Mouse (Mus musculus) myocyte (in vitro differentiated cells): ENCODE measurements around the gene Mpzl1. TPM values are rescaled to one million over a fixed set of nuclear protein-coding genes. Genes with fewer than 3 reads are reported as not detected.

Experiments used
- H3K27me3 ChIP-seq: one replicate; pipeline ENCODE4 v1.6.1; 2011; ENCODE audit not compliant: control insufficient read depth, insufficient read depth, insufficient read length
- H3K36me3 ChIP-seq: one replicate; pipeline ENCODE4 v1.6.1; 2011; ENCODE audit not compliant: control insufficient read depth, insufficient read depth
- H3K4me2 ChIP-seq: one replicate; pipeline ENCODE4 v1.6.1; 2011; ENCODE audit warnings: low read depth, control low read depth
- H3K4me3 ChIP-seq: one replicate; pipeline ENCODE4 v1.5.1; 2011; ENCODE audit warnings: mild to moderate bottlenecking, control low read depth, moderate library complexity
- H3K79me2 ChIP-seq: one replicate; pipeline ENCODE4 v1.6.1; 2011; ENCODE audit not compliant: control insufficient read depth, insufficient read depth
- H3ac ChIP-seq: one replicate; pipeline ENCODE4 v1.6.1; 2011; ENCODE audit not compliant: control insufficient read depth, insufficient read length
- CEBPB ChIP-seq: IDR thresholded peaks from 2 replicates; pipeline ENCODE4 v1.6.1; 2011; ENCODE audit warnings: mild to moderate bottlenecking, moderate library complexity; ENCODE audit not compliant: poor library complexity, insufficient read depth, severe bottlenecking
- E2F4 ChIP-seq: IDR thresholded peaks from one replicate; pipeline ENCODE4 v1.6.1; 2011; ENCODE audit warnings: mild to moderate bottlenecking, control low read depth, moderate library complexity; ENCODE audit not compliant: insufficient read depth
- MAX ChIP-seq: IDR thresholded peaks from one replicate; pipeline ENCODE4 v1.6.1; 2011; ENCODE audit warnings: low read depth, mild to moderate bottlenecking, control low read depth
- MYOD1 ChIP-seq, 3 experiments: IDR thresholded peaks; one replicate each; pipeline ENCODE4 v1.6.1; 2011; ENCODE audit warnings: control low read depth in 2 of 3, low read depth in 2 of 3, mild to moderate bottlenecking in 2 of 3, moderate library complexity in 1 of 3; ENCODE audit not compliant: insufficient read length in 2 of 3, control insufficient read depth in 1 of 3
- MYOG ChIP-seq, 3 experiments: IDR thresholded peaks; one replicate each; pipeline ENCODE4 v1.6.1; 2011; ENCODE audit warnings: control low read depth in 2 of 3, low read depth in 2 of 3, mild to moderate bottlenecking in 2 of 3; ENCODE audit not compliant: insufficient read length in 2 of 3, control insufficient read depth in 1 of 3, insufficient read depth in 1 of 3
- POLR2A ChIP-seq: IDR thresholded peaks from one replicate; pipeline ENCODE4 v1.6.1; 2011; ENCODE audit warnings: low read depth, mild to moderate bottlenecking, control low read depth, moderate library complexity; ENCODE audit not compliant: insufficient read length
- POLR2AphosphoS2 ChIP-seq: IDR thresholded peaks from one replicate; pipeline ENCODE4 v1.6.1; 2011; ENCODE audit warnings: low read depth, control low read depth; ENCODE audit not compliant: insufficient read length
- REST ChIP-seq: IDR thresholded peaks from one replicate; pipeline ENCODE4 v1.6.1; 2011; ENCODE audit warnings: mild to moderate bottlenecking, control low read depth, moderate library complexity; ENCODE audit not compliant: insufficient read depth, insufficient read length
- SRF ChIP-seq: IDR thresholded peaks from one replicate; pipeline ENCODE4 v1.6.1; 2011; ENCODE audit warnings: low read depth; ENCODE audit not compliant: control insufficient read depth, insufficient read length
- TCF12 ChIP-seq: IDR thresholded peaks from one replicate; pipeline ENCODE4 v1.6.1; 2011; ENCODE audit warnings: mild to moderate bottlenecking, control low read depth; ENCODE audit not compliant: poor library complexity, insufficient read depth, severe bottlenecking
- TCF3 ChIP-seq: IDR thresholded peaks from one replicate; pipeline ENCODE4 v1.6.1; 2011; ENCODE audit warnings: low read depth, control low read depth; ENCODE audit not compliant: insufficient read length
- USF1 ChIP-seq: IDR thresholded peaks from one replicate; pipeline ENCODE4 v1.6.1; 2011; ENCODE audit warnings: low read depth, mild to moderate bottlenecking, control low read depth, moderate library complexity
- polyA plus RNA-seq: library from polyadenylated mRNA; unstranded; fragments of >200 nt; fragmentation: generic; extraction: Trizol; gene quantifications from one replicate; pipeline ENCODE4 v1.2.1, GENCODE M21; 2012; ENCODE audit warnings: missing spikeins

Gene Mpzl1
- polyA plus RNA-seq, 1 experiment: 11.8 TPM

DNA sequence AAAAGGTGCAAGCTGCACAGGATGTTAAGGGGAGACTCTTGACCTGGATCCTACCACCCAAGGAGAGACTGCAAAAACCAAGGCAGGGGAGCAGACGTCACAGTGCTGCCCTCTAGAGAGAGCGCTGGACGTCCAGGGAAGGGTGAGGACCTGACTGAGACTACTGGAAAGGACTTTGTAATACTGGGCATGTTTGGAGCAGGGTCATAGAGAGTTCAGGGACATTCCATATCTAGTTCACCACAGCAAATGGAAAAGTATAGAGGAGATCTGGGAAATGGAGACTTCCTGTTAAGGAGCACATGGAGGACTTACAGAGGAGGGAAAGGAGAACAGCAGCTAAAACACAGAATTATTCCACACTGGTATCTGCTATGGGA lies 45.3 kb upstream of the Mpzl1 start:
- H3K4me3 ChIP-seq: no peak overlapping the region
- H3K79me2 ChIP-seq: no peaks in the 10 kb centered on the region
- no peak for TF ChIP-seq MAX
- TF ChIP-seq MYOD1 (IDR thresholded peaks at IDR 0.05; ENCODE audit: control insufficient read depth in 1 of 3, insufficient read length in 2 of 3, low read depth in 2 of 3): no peak
- H3ac ChIP-seq: no peak overlapping the region
- no peak overlapping the region for H3K4me2 ChIP-seq
- H3K36me3 ChIP-seq: no peaks in the 10 kb centered on the region
- peaks cover 47% of the 10 kb centered on the region for H3K27me3 ChIP-seq

DNA sequence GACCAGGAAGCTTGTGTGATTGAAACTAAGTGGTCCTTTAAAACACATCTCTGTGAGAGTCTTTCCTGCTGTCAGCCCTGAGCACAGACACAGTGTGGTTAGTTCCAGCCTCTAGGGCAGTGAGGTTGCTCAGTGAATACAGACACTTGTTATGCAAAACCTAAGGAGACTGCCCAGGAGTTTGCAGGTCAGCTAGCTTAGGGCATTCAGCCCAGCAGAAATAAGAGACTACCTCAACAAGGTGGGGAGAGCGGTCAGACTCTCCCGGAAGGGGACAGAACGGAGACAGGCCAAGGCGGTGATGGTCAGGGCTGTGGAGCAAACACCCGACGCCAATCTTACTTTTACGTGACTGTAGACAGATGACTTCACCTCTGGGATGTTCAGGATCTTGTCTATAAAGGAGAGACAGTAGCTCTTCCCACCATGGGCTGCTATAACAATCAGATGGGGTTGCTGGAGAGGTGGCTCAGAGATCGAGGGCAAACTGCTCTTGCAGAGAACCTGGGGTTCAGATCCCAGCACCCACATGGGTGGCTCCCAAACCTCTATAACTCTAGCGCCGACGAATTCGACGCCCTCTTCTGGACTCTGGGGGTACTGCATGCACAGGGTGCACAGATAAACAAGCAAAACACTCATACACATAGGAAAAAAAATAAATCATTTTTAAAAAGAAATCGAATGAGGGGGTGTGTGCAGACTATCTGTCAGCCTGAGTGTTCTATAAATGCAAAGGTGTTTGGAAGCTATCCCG lies 44.7 kb upstream of the Mpzl1 start:
- Histone ChIP-seq H3K4me2 (no peak overlapping the region), H3K79me2 (no peaks in the 10 kb centered on the region), H3ac (no peak overlapping the region), H3K4me3 (no peak overlapping the region), H3K36me3 (no peaks in the 10 kb centered on the region), H3K27me3 (peaks cover 53% of the 10 kb centered on the region)
- TF ChIP-seq POLR2AphosphoS2 (no peak), POLR2A (no peak)

DNA sequence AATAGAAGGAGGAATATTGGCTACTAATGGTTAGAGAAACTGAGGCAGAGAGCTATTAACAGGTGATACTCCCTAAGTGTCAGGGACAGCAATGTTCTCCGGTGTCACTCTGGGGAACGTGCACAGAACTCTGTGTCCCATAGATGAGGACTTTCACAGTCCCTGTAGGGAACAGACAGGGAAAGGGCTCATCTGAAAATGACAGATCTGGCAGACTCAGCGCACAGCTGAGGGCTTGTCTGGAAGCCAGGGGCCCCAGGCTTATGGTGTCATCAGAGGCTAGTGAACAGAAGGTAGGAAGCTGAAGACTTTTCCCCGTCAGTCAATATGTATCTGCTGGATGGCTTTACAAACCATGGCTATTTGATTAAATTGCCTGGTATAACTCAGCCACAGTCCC lies 43.2 kb upstream of the Mpzl1 start:
- Histone ChIP-seq H3K79me2 (no peaks in the 10 kb centered on the region), H3ac (no peak overlapping the region), H3K4me2 (peak overlapping the region; percentile 12), H3K36me3 (no peaks in the 10 kb centered on the region), H3K27me3 (peaks cover 49% of the 10 kb centered on the region), H3K4me3 (no peak overlapping the region)
- TF ChIP-seq SRF (no peak), REST (no peak)

DNA sequence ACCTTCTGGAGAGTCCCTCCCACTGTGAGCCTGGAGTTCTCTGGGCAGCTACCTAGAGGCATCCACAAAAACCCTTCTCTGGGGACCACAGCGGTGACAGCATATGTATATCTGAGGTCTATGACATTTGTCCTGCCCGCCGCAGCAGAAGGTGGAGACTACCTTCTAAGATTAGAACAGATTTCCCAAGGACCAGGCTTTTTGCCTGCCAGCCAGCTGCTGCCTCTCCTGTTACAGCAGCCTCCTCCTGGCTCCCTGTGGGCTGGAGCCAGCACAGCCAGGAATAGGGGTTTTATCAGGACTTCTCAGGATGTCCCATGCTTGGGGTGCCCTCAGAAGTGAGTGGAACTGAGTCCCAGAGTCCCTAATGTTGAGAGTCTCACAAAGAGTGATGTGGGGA lies 42.7 kb upstream of the Mpzl1 start:
- Histone ChIP-seq H3K79me2 (no peaks in the 10 kb centered on the region), H3K4me2 (peak overlapping the region; percentile 12), H3K4me3 (no peak overlapping the region), H3K36me3 (no peaks in the 10 kb centered on the region), H3K27me3 (peaks cover 43% of the 10 kb centered on the region), H3ac (no peak overlapping the region)
- TF ChIP-seq REST (no peak), MYOG (IDR thresholded peaks at IDR 0.05; ENCODE audit: control insufficient read depth in 1 of 3, insufficient read depth in 1 of 3, insufficient read length in 2 of 3, low read depth in 2 of 3) (peak in 2 of 3 experiments; percentile 52 to 62), MYOD1 (IDR thresholded peaks at IDR 0.05; ENCODE audit: control insufficient read depth in 1 of 3, insufficient read length in 2 of 3, low read depth in 2 of 3) (peak in 1 of 3 experiments; percentile 64), TCF3 (no peak), POLR2A (no peak), CEBPB (no peak), TCF12 (peak; percentile 3), E2F4 (no peak), USF1 (no peak), SRF (no peak), MAX (no peak), POLR2AphosphoS2 (no peak)

DNA sequence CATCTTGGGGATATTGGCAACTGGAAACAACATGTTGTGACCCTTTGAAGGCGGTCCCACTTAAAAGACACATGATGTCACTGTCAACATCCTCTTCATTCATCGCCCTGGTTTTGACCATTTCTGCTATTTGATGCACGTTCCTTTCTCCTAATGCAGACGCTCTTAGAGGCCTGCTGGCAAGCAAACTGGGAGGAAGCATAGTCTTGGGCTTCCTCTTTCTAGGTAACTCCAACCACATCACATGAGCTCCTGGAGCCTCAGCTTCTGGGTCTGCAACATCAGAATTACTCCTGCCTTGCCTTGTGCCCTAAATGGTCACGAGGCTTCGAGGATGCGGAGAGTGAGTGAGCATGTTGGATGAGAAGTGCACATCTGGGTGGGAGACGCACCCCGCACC lies 40.8 kb upstream of the Mpzl1 start:
- H3K4me2 ChIP-seq: no peak overlapping the region
- peaks cover 37% of the 10 kb centered on the region for H3K27me3 ChIP-seq
- no peaks in the 10 kb centered on the region for H3K36me3 ChIP-seq
- H3ac ChIP-seq: no peak overlapping the region
- H3K4me3 ChIP-seq: no peak overlapping the region
- no peaks in the 10 kb centered on the region for H3K79me2 ChIP-seq
- TF ChIP-seq E2F4: no peak

DNA sequence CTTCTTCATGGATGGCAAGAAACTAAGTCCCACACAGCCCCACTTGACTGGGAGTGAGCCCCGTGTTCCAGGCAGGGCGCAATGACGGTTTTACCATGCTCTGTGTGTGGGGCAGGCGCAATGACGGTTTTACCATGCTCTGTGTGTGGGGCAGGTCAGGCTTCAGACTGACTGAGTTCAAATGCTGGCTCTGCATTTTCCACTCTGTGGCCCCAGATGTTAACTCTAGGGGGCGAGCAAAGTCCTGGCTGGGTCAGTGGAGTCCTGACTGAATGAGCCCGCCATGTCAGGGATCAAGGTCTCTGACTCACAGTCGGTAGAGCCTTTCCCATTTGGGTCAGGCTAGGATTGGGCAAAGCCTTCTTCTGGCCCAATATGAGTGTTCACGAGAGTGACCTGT lies 38.0 kb upstream of the Mpzl1 start:
- H3K36me3 ChIP-seq: no peaks in the 10 kb centered on the region
- H3K4me2 ChIP-seq: no peak overlapping the region
- TF ChIP-seq MYOG (IDR thresholded peaks at IDR 0.05; ENCODE audit: control insufficient read depth in 1 of 3, insufficient read depth in 1 of 3, insufficient read length in 2 of 3, low read depth in 2 of 3): no peak
- TF ChIP-seq POLR2AphosphoS2: no peak
- no peak overlapping the region for H3K4me3 ChIP-seq
- no peaks in the 10 kb centered on the region for H3K79me2 ChIP-seq
- H3ac ChIP-seq: no peak overlapping the region
- H3K27me3 ChIP-seq: peaks cover 39% of the 10 kb centered on the region
